Mouse (Mus musculus) gastrocnemius, postnatal 36 days (tissue): ENCODE data around the gene Npas3. TPM values are rescaled to one million over a fixed set of nuclear protein-coding genes. Genes with fewer than 3 reads are reported as not detected.

Experiments used
- DNase-seq, 2 experiments: peaks; one replicate each; pipeline ENCODE4 v3.0.0; 2022
- intact Hi-C: fragments of 180-260 bp; cut with DNase I; formaldehyde crosslinking; loops from one replicate; pipeline ENCODE4 v1.15.1; 2025
- total RNA-seq, 2 experiments: library from RNA; stranded (reverse); gene quantifications; 2 replicates each; pipeline ENCODE4 v1.2.3; 2021

Npas3 gene
- total RNA-seq, 2 experiments from 2014 or later = 0.15 to 0.20 TPM

- DNase-seq = no peak
- intact Hi-C loops = no loop called here
These were observed 509.9 kb downstream of the Npas3 start for GRCm38 (mm10) chr12:53758356-53758755.

GRCm38 (mm10) chr12:53764143-53764542, 515.7 kb downstream of the Npas3 start:
- intact Hi-C loops = no loop called here
- no peak for DNase-seq

- no peak for DNase-seq
- intact Hi-C loops = no loop called here
These were observed 519.9 kb downstream of the Npas3 start for GRCm38 (mm10) chr12:53768392-53768791.

DNA sequence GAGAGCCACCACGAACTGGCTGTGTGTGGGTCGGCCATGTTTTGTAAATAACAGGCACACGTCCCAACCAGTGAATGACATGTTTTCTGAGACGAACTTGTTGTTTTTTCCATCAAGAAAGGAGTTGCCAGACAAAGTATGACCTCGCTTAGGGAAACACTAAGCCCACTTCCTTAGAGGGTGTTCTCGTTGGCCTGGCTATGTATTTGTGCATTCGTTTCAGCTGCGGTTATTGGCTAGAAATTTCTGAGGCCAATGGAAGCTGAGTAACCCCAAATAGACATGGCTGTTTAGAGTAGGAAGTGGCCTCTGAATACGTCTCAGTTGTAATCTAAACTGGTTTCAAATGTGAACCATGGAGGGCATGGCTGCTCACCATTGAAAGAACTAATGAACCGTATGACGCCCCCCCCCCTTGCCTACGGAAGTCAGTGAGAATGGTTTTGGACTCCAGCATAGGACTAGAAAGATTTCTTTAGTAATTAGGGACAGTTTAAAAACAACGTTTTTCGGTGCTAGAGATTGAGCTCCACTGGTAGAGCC, 523.0 kb downstream of the Npas3 start:
- intact Hi-C loops = no loop called here
- no peak for DNase-seq

GRCm38 (mm10) chr12:53781850-53782552, 533.5 kb downstream of the Npas3 start:
- DNase-seq = no peak
- intact Hi-C loops = no loop called here

DNA sequence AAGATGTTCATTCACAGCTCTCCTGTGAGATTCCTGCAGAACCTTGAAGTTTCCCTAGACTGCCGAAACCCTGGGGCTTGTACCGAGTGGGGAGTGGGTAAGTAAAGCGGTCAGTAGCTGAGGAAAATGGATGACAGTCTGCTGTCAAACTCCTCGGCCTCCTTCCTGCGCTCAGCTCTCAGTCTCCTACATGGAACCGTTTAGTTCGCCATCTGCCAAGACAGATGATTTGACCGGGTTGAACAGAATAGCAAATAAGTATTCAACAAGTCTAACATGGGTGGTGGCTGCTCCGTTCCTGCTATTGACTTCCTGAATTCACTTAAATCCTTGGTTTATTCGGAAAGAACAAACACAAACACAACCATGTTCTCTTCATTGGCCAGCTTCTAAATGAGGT, 541.0 kb downstream of the Npas3 start:
- intact Hi-C loops = no loop called here

GRCm38 (mm10) chr12:53794718-53795400, 546.4 kb downstream of the Npas3 start:
- DNase-seq = no peak
- intact Hi-C loops = no loop called here

More for the DNA sequence above, 541.0 kb downstream of the Npas3 start:
- no peak for DNase-seq

DNA sequence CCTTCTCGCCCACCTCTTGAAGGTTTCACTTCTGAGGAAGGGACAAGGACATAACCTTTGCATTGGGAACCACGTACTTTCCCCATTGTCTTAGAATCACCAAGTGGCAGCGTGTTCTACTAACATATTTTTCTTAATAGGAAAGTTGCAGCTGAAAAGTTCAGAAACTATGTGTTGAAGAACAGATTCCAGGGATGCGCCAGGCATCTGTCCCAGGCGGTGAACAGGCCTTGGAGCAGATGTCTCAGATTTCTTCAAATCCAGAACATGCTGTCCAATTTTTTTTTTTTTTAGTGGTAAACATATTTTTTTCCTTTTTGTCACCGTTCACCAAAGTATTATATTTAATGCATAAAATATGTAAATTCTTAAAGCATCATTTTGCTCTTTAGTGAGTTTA, 553.4 kb downstream of the Npas3 start:
- no peak for DNase-seq
- intact Hi-C loops = no loop called here

DNA sequence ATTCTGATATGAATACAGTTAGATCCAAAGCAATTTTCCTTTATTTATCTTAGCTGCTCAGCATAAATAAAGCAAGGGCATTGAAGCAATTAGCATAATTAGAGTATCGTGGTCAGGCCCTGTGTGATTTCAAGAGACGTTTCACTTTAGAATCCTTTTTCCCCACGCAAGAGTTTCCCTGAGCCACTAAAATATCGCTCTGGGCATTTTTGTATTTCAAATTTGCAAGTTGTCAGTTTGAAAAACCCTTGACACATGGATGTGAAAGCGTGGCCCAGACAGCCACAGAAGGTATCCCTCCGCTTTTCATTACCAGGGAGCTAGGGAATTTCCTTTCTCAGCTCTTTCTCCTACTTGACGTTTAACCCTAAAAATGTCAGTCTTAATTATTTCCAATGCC, 553.9 kb downstream of the Npas3 start:
- no peak for DNase-seq
- intact Hi-C loops = no loop called here

GRCm38 (mm10) chr12:53810081-53810480, 561.6 kb downstream of the Npas3 start:
- intact Hi-C loops = no loop called here

GRCm38 (mm10) chr12:53814291-53814690, 565.8 kb downstream of the Npas3 start:
- no peak for DNase-seq
- intact Hi-C loops = no loop called here

More at GRCm38 (mm10) chr12:53810081-53810480, 561.6 kb downstream of the Npas3 start:
- no peak for DNase-seq

GRCm38 (mm10) chr12:53819982-53820381, 571.5 kb downstream of the Npas3 start:
- DNase-seq = no peak
- intact Hi-C loops = no loop called here

GRCm38 (mm10) chr12:53822881-53823280, 574.4 kb downstream of the Npas3 start:
- DNase-seq = no peak
- intact Hi-C loops = no loop called here

- DNase-seq = no peak
- intact Hi-C loops = no loop called here
These were observed 576.8 kb downstream of the Npas3 start for GRCm38 (mm10) chr12:53825251-53825650.

GRCm38 (mm10) chr12:53825898-53826605, 577.6 kb downstream of the Npas3 start:
- DNase-seq = no peak
- intact Hi-C loops = no loop called here

- intact Hi-C loops = no loop called here
- no peak for DNase-seq
These were observed 578.3 kb downstream of the Npas3 start for GRCm38 (mm10) chr12:53826812-53827211.

GRCm38 (mm10) chr12:53832590-53832989, 584.1 kb downstream of the Npas3 start:
- DNase-seq = no peak
- intact Hi-C loops = no loop called here

GRCm38 (mm10) chr12:53833348-53833747, 584.9 kb downstream of the Npas3 start:
- intact Hi-C loops = no loop called here
- no peak for DNase-seq

- DNase-seq = no peak
- intact Hi-C loops = no loop called here
These were observed 587.7 kb downstream of the Npas3 start for GRCm38 (mm10) chr12:53836031-53836790.

- no peak for DNase-seq
- intact Hi-C loops = no loop called here
These were observed 588.9 kb downstream of the Npas3 start for GRCm38 (mm10) chr12:53837408-53837807.
